Mouse (Mus musculus) limb, embryonic 15.5 days (tissue): ENCODE results near the gene C2cd5. TPM values are rescaled to one million over a fixed set of nuclear protein-coding genes. Genes with fewer than 3 reads are reported as not detected.
"Not testable (repeated sequence)": the region's sequence is repeated elsewhere in the genome, so short reads cannot be mapped to it uniquely, and the experiment has no call there.

ENCODE experiments used
- ATAC-seq: fragments of 200-750 bp; cut with Nextera tagmentation; 2 replicates; pipeline ENCODE4 v1.8.0; 2017; ENCODE audit warnings: low read depth, moderate TSS enrichment; ENCODE audit not compliant: insufficient number of reproducible peaks, low FRiP score, low TSS enrichment
- H3K27ac ChIP-seq: fragments of 300-500 bp; sonication (generic); 2 replicates; pipeline ENCODE4 v1.5.1; 2015; ENCODE audit warnings: moderate library complexity, mild to moderate bottlenecking, inconsistent platforms
- H3K27me3 ChIP-seq: fragments of 300-500 bp; sonication (generic); 2 replicates; pipeline ENCODE4 v1.6.1; 2015; ENCODE audit warnings: inconsistent platforms
- H3K36me3 ChIP-seq: fragments of 300-500 bp; sonication (generic); 2 replicates; pipeline ENCODE4 v1.6.1; 2015; ENCODE audit warnings: inconsistent platforms
- H3K4me1 ChIP-seq: fragments of 300-500 bp; sonication (generic); 2 replicates; pipeline ENCODE4 v1.6.1; 2015; ENCODE audit warnings: inconsistent platforms
- H3K4me2 ChIP-seq: fragments of 300-500 bp; sonication (generic); 2 replicates; pipeline ENCODE4 v1.6.1; 2015; ENCODE audit warnings: mild to moderate bottlenecking, inconsistent platforms
- H3K4me3 ChIP-seq: fragments of 300-500 bp; sonication (generic); 2 replicates; pipeline ENCODE4 v1.5.1; 2015; ENCODE audit warnings: mild to moderate bottlenecking, inconsistent platforms
- H3K9ac ChIP-seq: fragments of 300-500 bp; sonication (generic); 2 replicates; pipeline ENCODE4 v1.6.1; 2015; ENCODE audit warnings: inconsistent platforms
- H3K9me3 ChIP-seq: fragments of 300-500 bp; sonication (generic); 2 replicates; pipeline ENCODE4 v1.6.1; 2016; ENCODE audit warnings: inconsistent platforms
- WGBS: fragments of 180-500 bp; shearing (Covaris S2); methylation state at CpG from one replicate; pipeline ENCODE4 v1.1.7; 2015; 5-methylcytosine and 5-hydroxymethylcytosine counted together
- polyA plus RNA-seq: library from polyadenylated mRNA; unstranded; fragments of >200 nt; fragmentation: Nextera tagmentation; extraction: Ambion mirVana; gene quantifications from 2 replicates; pipeline ENCODE4 v1.2.1, GENCODE M21; 2015

The C2cd5 gene
- polyA plus RNA-seq, 1 experiment from 2014 or later: 23.7 TPM

DNA sequence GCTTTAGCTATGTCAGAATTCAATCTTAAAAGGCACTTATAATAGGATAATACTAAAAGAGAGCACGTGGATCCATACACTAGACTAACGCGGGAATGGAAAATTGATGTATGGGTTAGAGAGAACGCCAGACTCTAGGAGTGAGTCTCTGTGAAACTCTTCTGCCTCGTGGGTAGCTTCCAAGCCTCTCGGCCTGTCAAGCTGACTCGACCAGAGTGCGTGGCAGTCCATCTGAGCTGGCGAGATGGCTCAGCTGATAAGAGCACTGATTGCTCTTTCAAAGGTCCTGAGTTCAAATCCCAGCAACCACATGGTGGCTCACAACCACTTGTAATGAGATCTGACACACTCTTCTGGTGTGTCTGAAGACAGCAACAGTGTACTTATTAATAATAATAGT lies 113.2 kb downstream of the C2cd5 start:
- not testable (repeated sequence) for H3K4me1 ChIP-seq, H3K9ac ChIP-seq, H3K4me2 ChIP-seq, H3K36me3 ChIP-seq, H3K27me3 ChIP-seq, H3K27ac ChIP-seq, H3K4me3 ChIP-seq, ATAC-seq, H3K9me3 ChIP-seq
- WGBS: 88% methylated on average over 9 of the region's 9 CpGs

GRCm38 (mm10) chr6:142985561-142986238 lies 114.2 kb downstream of the C2cd5 start:
- not testable (repeated sequence) for ATAC-seq, H3K4me2 ChIP-seq, H3K27ac ChIP-seq, H3K4me1 ChIP-seq, H3K9me3 ChIP-seq, H3K36me3 ChIP-seq, H3K9ac ChIP-seq, H3K27me3 ChIP-seq, H3K4me3 ChIP-seq
- WGBS: 84% methylated on average over 9 of the region's 9 CpGs

- Histone ChIP-seq H3K27ac (no peak overlapping the region), H3K4me1 (no peaks in the 10 kb centered on the region), H3K27me3 (no peaks in the 10 kb centered on the region), H3K4me3 (no peak overlapping the region), H3K9me3 (no peaks in the 10 kb centered on the region), H3K36me3 (no peaks in the 10 kb centered on the region), H3K9ac (no peak overlapping the region), H3K4me2 (no peak overlapping the region)
- ATAC-seq: no peak
- WGBS: 42% methylated on average over 6 of the region's 6 CpGs
Measured at GRCm38 (mm10) chr6:142979665-142980660, 120.0 kb downstream of the C2cd5 start.

DNA sequence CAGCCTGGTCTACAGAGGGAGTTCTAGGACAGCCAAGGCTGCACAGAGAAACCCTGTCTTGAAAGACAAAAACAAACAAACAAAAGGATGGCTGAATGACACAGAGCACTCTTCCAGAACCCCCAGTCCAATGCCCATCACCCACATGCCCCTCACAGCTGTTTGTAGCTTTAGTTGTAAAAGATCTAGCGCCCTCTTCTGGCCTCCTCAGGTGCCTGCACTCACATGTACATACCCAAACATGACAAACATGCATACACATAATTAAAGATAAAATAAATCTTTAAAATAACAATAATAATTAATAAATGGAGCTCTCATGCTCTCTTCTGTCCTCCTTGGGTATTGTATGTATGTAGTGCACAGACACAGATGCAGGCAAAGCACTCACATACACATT lies 122.7 kb downstream of the C2cd5 start:
- Histone ChIP-seq H3K4me1 (no peaks in the 10 kb centered on the region), H3K4me2 (no peak overlapping the region), H3K4me3 (no peak overlapping the region), H3K9me3 (no peaks in the 10 kb centered on the region), H3K9ac (no peak overlapping the region), H3K27ac (no peak overlapping the region), H3K27me3 (no peaks in the 10 kb centered on the region), H3K36me3 (no peaks in the 10 kb centered on the region)
- no peak for ATAC-seq
- 55% methylated on average over 1 of the region's 1 CpGs for WGBS

DNA sequence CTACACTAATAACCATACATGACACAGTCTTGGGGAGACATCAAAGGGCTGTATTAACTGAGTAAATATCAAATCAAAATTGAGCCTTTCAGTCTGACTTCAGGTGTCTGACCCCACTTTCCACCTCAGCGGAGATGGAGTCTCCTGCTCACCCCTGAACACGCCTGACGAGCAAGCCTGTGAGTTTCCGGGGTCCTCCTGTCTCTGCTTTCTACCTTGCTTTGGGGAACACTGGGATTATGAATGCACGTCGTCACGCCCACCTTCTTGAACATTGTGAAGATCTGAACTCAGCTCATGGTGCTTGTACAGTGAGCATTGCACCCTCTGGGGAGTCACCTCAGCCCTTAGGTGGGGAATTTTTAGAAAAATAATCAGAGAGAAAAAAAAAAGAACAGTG lies 126.7 kb downstream of the C2cd5 start:
- no peak for ATAC-seq
- Histone ChIP-seq H3K36me3 (no peaks in the 10 kb centered on the region), H3K9ac (no peak overlapping the region), H3K27me3 (no peaks in the 10 kb centered on the region), H3K9me3 (no peaks in the 10 kb centered on the region), H3K4me3 (no peak overlapping the region), H3K4me2 (no peak overlapping the region), H3K27ac (no peak overlapping the region), H3K4me1 (no peaks in the 10 kb centered on the region)
- WGBS: 86% methylated on average over 7 of the region's 7 CpGs

DNA sequence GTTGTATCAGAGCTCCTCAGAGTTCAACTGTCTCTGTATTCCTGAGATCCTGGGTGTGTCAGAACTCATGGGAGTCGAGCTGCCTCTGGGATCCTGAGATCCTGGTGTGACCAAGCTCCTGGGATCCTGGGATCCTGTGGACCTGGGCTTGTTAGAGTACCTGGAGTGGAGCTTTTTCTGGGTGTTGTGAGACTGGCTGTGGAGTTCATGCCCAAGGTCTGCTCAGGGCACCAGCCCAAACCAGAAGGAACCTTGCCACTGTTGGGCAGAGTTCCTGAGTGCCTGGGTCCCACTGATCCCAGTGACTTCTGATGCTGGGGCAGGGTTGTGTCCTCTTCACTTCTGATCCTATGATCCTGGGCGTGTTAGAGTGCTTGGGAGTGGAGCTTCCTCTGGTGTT lies 127.7 kb downstream of the C2cd5 start:
- no peak for ATAC-seq
- H3K4me1 ChIP-seq: no peaks in the 10 kb centered on the region
- no peak overlapping the region for H3K9ac ChIP-seq

DNA sequence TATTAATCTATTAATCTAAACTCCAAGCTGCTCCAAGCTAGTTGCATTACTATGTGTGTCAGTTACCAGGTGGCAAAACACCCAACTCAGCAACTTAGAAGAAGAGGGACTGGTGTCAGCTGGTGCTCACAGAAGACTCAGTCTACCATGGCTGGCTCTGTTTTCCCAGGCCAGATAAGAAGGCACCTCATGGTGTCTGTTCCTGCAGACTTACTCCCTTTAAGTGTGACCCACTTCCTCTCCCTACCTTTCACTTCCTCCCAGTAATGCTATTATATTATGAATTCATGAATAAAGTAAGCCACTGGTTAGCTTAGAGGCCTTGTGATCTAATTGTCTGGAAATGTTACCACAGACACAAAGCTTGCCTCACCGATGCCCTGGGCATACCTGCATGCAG lies 132.5 kb downstream of the C2cd5 start:
- WGBS: 97% methylated on average over 1 of the region's 1 CpGs
- Histone ChIP-seq H3K4me2 (no peak overlapping the region), H3K4me3 (no peak overlapping the region), H3K9me3 (no peaks in the 10 kb centered on the region), H3K4me1 (peaks cover 11% of the 10 kb centered on the region), H3K36me3 (no peaks in the 10 kb centered on the region), H3K9ac (no peak overlapping the region), H3K27ac (no peak overlapping the region), H3K27me3 (peaks cover 20% of the 10 kb centered on the region)
- no peak for ATAC-seq

More for the DNA sequence above, 127.7 kb downstream of the C2cd5 start:
- H3K27ac ChIP-seq: no peak overlapping the region
- 62% methylated on average over 2 of the region's 2 CpGs for WGBS
- H3K36me3 ChIP-seq: no peaks in the 10 kb centered on the region
- H3K9me3 ChIP-seq: no peaks in the 10 kb centered on the region
- H3K4me3 ChIP-seq: no peak overlapping the region
- no peak overlapping the region for H3K4me2 ChIP-seq
- H3K27me3 ChIP-seq: no peaks in the 10 kb centered on the region

DNA sequence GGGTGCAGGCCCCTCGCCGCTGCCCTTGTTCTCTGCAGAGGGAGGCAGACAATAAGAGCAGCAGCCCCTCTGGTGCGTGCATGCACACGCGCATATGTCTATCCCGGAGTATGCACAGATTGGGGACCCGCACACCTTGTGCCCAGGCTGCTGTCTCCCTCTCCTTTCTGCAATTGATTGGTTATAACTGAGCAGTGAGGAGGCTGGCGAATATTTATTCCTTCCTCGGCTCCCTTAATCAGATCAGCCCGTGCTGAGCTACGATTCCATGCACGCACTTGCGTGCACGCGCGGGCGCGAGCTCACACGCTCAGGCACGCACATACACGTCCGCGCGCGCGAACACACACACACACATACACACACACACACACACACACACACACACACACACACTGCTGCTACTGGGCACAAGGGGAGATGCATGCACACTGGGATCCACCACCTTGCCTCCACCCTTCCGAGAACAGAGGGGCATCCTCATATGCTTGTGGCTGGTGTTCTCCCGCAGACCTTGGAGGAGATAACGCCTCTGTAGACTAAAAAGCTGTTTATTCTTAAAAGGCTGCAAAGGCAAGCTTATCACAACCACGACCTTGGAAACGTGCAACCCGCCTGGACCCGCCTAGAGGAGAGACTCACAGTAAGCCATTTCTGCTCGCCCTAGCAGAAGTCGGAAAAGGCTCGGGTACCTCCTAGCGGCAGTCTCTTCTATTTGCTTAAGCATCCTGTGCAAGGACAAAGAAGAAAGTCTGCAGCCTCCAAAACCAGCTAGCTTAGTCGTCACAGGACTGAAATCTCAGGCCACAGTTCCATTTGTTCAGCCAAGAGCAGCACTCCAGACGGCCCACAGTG lies 135.2 kb downstream of the C2cd5 start:
- peaks cover 11% of the 10 kb centered on the region for H3K4me1 ChIP-seq
- peak overlapping the region; percentile 98 for H3K4me2 ChIP-seq
- H3K27me3 ChIP-seq: peaks cover 21% of the 10 kb centered on the region
- under 1% methylated on average over 39 of the region's 39 CpGs for WGBS
- H3K27ac ChIP-seq: peak overlapping the region; percentile 50; the same call in 1 of the 2 replicates
- peak; percentile 85 for ATAC-seq
- peak overlapping the region; percentile 24 for H3K9ac ChIP-seq
- H3K4me3 ChIP-seq: peak overlapping the region; percentile 55
- H3K36me3 ChIP-seq: no peaks in the 10 kb centered on the region
- no peaks in the 10 kb centered on the region for H3K9me3 ChIP-seq

GRCm38 (mm10) chr6:142964076-142964530 lies 135.8 kb downstream of the C2cd5 start, which contains the start of gene St8sia1:
St8sia1 (minus strand) TSS chr6:142964452.
- Histone ChIP-seq H3K27me3 (peaks cover 21% of the 10 kb centered on the region), H3K36me3 (no peaks in the 10 kb centered on the region), H3K9ac (peak within 1 kb of the TSS; percentile 24), H3K4me1 (peaks cover 11% of the 10 kb centered on the region), H3K9me3 (no peaks in the 10 kb centered on the region), H3K4me2 (peak within 1 kb of the TSS; percentile 98), H3K27ac (peak within 1 kb of the TSS; percentile 50; the same call in 1 of the 2 replicates), H3K4me3 (peak within 1 kb of the TSS; percentile 55)
- WGBS: under 1% methylated on average over 45 of the region's 45 CpGs
- ATAC-seq: peak; percentile 16; the same call in 1 of the 2 replicates

DNA sequence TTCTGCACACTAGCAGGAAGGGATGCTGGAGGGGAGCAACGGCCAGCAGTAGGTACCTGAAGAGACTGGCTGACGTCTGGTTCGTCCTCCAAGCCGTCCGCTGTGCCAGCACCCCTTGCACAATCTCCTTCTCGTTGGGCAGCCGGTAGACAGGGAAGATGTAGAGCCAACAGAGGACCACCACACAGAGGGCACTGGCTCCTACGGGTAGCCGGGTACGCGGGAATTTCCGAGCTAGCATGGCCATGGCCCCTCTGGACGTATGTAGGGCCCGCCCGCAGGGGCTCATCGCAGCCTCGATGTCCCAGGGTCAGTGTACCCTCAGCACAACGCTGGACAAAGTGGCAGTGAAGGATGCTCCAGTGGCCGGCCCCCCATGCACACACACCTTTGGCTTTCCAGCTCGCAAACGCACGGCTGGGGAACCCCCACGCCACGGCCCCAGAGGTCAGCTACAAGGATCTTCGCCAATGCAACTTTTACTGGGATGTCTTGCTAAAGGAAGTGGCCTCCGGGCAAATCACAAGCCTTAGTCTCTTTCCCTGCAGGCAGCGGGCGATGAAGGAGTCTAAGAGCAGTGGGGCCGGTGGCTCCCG lies 136.4 kb downstream of the C2cd5 start:
- Histone ChIP-seq H3K4me1 (peaks cover 11% of the 10 kb centered on the region), H3K27ac (no peak overlapping the region), H3K9ac (peak overlapping the region; percentile 24), H3K4me3 (peak overlapping the region; percentile 55), H3K9me3 (no peaks in the 10 kb centered on the region), H3K27me3 (peaks cover 21% of the 10 kb centered on the region), H3K36me3 (no peaks in the 10 kb centered on the region), H3K4me2 (peak overlapping the region; percentile 98)
- no peak; the same call in 1 of the 2 replicates for ATAC-seq
- WGBS: 27% methylated on average over 30 of the region's 30 CpGs

DNA sequence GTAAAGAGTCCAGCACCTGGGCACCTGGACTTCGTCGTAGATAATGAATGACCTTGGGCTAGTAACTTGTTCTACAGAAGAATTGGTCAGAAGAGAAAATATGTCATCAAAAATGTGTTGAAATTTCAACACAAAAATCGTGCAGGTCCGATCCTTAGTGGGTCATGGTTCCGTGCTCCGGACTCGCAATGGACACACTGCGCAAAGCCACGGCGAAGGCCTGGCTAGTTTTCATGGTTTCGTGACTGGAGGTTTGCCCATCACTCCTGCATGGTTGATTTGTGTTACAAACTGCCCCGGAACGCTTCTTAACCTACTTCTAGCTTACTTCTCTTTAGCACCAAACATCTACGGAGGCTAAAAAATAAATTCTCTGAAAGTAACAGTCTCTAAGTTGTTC lies 137.1 kb downstream of the C2cd5 start:
- Histone ChIP-seq H3K4me3 (no peak overlapping the region), H3K27me3 (peaks cover 21% of the 10 kb centered on the region), H3K36me3 (no peaks in the 10 kb centered on the region), H3K4me1 (peaks cover 11% of the 10 kb centered on the region), H3K27ac (no peak overlapping the region), H3K9ac (no peak overlapping the region), H3K4me2 (no peak overlapping the region), H3K9me3 (no peaks in the 10 kb centered on the region)
- 87% methylated on average over 14 of the region's 14 CpGs for WGBS
- ATAC-seq: no peak
